Mouse (Mus musculus): ENCODE data around the gene Ggcx. TPM values are rescaled to one million over a fixed set of nuclear protein-coding genes. Genes with fewer than 3 reads are reported as not detected.

Gene Ggcx
- polyA plus RNA-seq, 1 experiment from 2014 or later: 15.3 TPM

- no peaks in the 10 kb centered on the region for H3K9me3 ChIP-seq (replicated peaks)
- peaks cover 28% of the 10 kb centered on the region for H3K27me3 ChIP-seq (ENCODE audit: low read depth, poor library complexity, severe bottlenecking)
- H3K4me1 ChIP-seq: peaks cover 26% of the 10 kb centered on the region
- peak; percentile 59 for DNase-seq (ENCODE audit: low spot score)
- no peaks in the 10 kb centered on the region for H3K36me3 ChIP-seq
- H3K27ac ChIP-seq (replicated peaks): peak within 1 kb of the TSS; percentile 83
- peak within 1 kb of the TSS; percentile 56 for H3K4me3 ChIP-seq
- WGBS: 2% methylated on average over 33 of the region's 33 CpGs
Observed at GRCm38 (mm10) chr6:72389941-72390771, 24.0 kb upstream of the Ggcx start, which contains the start of gene Vamp8. TSS of gene Vamp8 (minus strand) at chr6:72390703.

GRCm38 (mm10) chr6:72390795-72391521, 23.1 kb upstream of the Ggcx start:
- peak overlapping the region; percentile 83 for H3K27ac ChIP-seq (replicated peaks)
- H3K36me3 ChIP-seq: no peaks in the 10 kb centered on the region
- peak overlapping the region; percentile 56 for H3K4me3 ChIP-seq
- DNase-seq (ENCODE audit: low spot score): peak; percentile 52
- 11% methylated on average over 12 of the region's 12 CpGs for whole genome bisulfite sequencing
- peaks cover 30% of the 10 kb centered on the region for H3K27me3 ChIP-seq (ENCODE audit: low read depth, poor library complexity, severe bottlenecking)
- no peaks in the 10 kb centered on the region for H3K9me3 ChIP-seq (replicated peaks)
- peaks cover 26% of the 10 kb centered on the region for H3K4me1 ChIP-seq

GRCm38 (mm10) chr6:72392341-72392740, 21.8 kb upstream of the Ggcx start:
- H3K27me3 ChIP-seq (ENCODE audit: low read depth, poor library complexity, severe bottlenecking): peaks cover 30% of the 10 kb centered on the region
- H3K4me1 ChIP-seq: peaks cover 26% of the 10 kb centered on the region
- DNase-seq (ENCODE audit: low spot score): no peak
- no peaks in the 10 kb centered on the region for H3K36me3 ChIP-seq
- H3K4me3 ChIP-seq: no peak overlapping the region
- WGBS: 86% methylated on average over 5 of the region's 5 CpGs
- H3K9me3 ChIP-seq (replicated peaks): no peaks in the 10 kb centered on the region
- H3K27ac ChIP-seq (replicated peaks): no peak overlapping the region

- WGBS: 83% methylated on average over 10 of the region's 10 CpGs
- no peak for DNase-seq (ENCODE audit: low spot score)
- peaks cover 6% of the 10 kb centered on the region; the same call in 1 of the 2 replicates for H3K4me1 ChIP-seq
- H3K4me3 ChIP-seq: no peak overlapping the region
- H3K36me3 ChIP-seq: no peaks in the 10 kb centered on the region
- H3K27me3 ChIP-seq (ENCODE audit: low read depth, poor library complexity, severe bottlenecking): peaks cover 4% of the 10 kb centered on the region; the same call in 1 of the 2 replicates
- H3K27ac ChIP-seq (replicated peaks): no peak overlapping the region
- H3K9me3 ChIP-seq (replicated peaks): no peaks in the 10 kb centered on the region
Observed at GRCm38 (mm10) chr6:72396837-72397251, 17.3 kb upstream of the Ggcx start.

- peak; percentile 39 for DNase-seq (ENCODE audit: low spot score)
- 46% methylated on average over 2 of the region's 2 CpGs for WGBS
Observed at GRCm38 (mm10) chr6:72399967-72400366, 14.1 kb upstream of the Ggcx start.

GRCm38 (mm10) chr6:72401875-72402274, 12.2 kb upstream of the Ggcx start:
- Histone ChIP-seq H3K4me1 (peaks cover 3% of the 10 kb centered on the region; the same call in 1 of the 2 replicates), H3K27ac (replicated peaks) (no peak overlapping the region), H3K9me3 (replicated peaks) (no peaks in the 10 kb centered on the region), H3K36me3 (no peaks in the 10 kb centered on the region), H3K27me3 (ENCODE audit: low read depth, poor library complexity, severe bottlenecking) (no peaks in the 10 kb centered on the region; the same call in 1 of the 2 replicates), H3K4me3 (no peak overlapping the region)
- DNase-seq (ENCODE audit: low spot score): peak; percentile 68
- WGBS: 24% methylated on average over 7 of the region's 7 CpGs

More at GRCm38 (mm10) chr6:72399967-72400366, 14.1 kb upstream of the Ggcx start:
- H3K4me1 ChIP-seq: peaks cover 3% of the 10 kb centered on the region; the same call in 1 of the 2 replicates
- H3K9me3 ChIP-seq (replicated peaks): no peaks in the 10 kb centered on the region
- H3K27ac ChIP-seq (replicated peaks): no peak overlapping the region
- no peak overlapping the region for H3K4me3 ChIP-seq
- H3K36me3 ChIP-seq: no peaks in the 10 kb centered on the region
- peaks cover 4% of the 10 kb centered on the region; the same call in 1 of the 2 replicates for H3K27me3 ChIP-seq (ENCODE audit: low read depth, poor library complexity, severe bottlenecking)

- H3K9me3 ChIP-seq (replicated peaks): no peaks in the 10 kb centered on the region
- H3K4me3 ChIP-seq: no peak overlapping the region
- H3K36me3 ChIP-seq: no peaks in the 10 kb centered on the region
- 84% methylated on average over 7 of the region's 7 CpGs for WGBS
- no peak for DNase-seq (ENCODE audit: low spot score)
- no peaks in the 10 kb centered on the region for H3K4me1 ChIP-seq
- H3K27me3 ChIP-seq (ENCODE audit: low read depth, poor library complexity, severe bottlenecking): no peaks in the 10 kb centered on the region
- H3K27ac ChIP-seq (replicated peaks): no peak overlapping the region
Observed at GRCm38 (mm10) chr6:72405356-72405755, 8.8 kb upstream of the Ggcx start.

- H3K27ac ChIP-seq (replicated peaks): no peak overlapping the region
- 2% methylated on average over 5 of the region's 5 CpGs for WGBS
- no peaks in the 10 kb centered on the region for H3K27me3 ChIP-seq (ENCODE audit: low read depth, poor library complexity, severe bottlenecking)
- no peak overlapping the region for H3K4me3 ChIP-seq
- DNase-seq (ENCODE audit: low spot score): peak; percentile 87
- H3K36me3 ChIP-seq: no peaks in the 10 kb centered on the region
- H3K9me3 ChIP-seq (replicated peaks): no peaks in the 10 kb centered on the region
- H3K4me1 ChIP-seq: no peaks in the 10 kb centered on the region
Observed at GRCm38 (mm10) chr6:72407119-72407518, 7.0 kb upstream of the Ggcx start.

- H3K4me3 ChIP-seq: no peak overlapping the region
- no peaks in the 10 kb centered on the region for H3K27me3 ChIP-seq (ENCODE audit: low read depth, poor library complexity, severe bottlenecking)
- peaks cover 10% of the 10 kb centered on the region for H3K4me1 ChIP-seq
- DNase-seq (ENCODE audit: low spot score): peak; percentile 62
- no peaks in the 10 kb centered on the region for H3K9me3 ChIP-seq (replicated peaks)
- WGBS: 23% methylated on average over 3 of the region's 3 CpGs
- no peak overlapping the region for H3K27ac ChIP-seq (replicated peaks)
- H3K36me3 ChIP-seq: no peaks in the 10 kb centered on the region
Observed at GRCm38 (mm10) chr6:72409567-72409966, 4.5 kb upstream of the Ggcx start.

GRCm38 (mm10) chr6:72410003-72410402, 4.1 kb upstream of the Ggcx start:
- H3K9me3 ChIP-seq (replicated peaks): no peaks in the 10 kb centered on the region
- no peaks in the 10 kb centered on the region for H3K27me3 ChIP-seq (ENCODE audit: low read depth, poor library complexity, severe bottlenecking)
- WGBS: 23% methylated on average over 1 of the region's 1 CpGs
- peaks cover 14% of the 10 kb centered on the region for H3K4me1 ChIP-seq
- no peak overlapping the region for H3K27ac ChIP-seq (replicated peaks)
- no peak for DNase-seq (ENCODE audit: low spot score)
- no peaks in the 10 kb centered on the region for H3K36me3 ChIP-seq
- H3K4me3 ChIP-seq: no peak overlapping the region

GRCm38 (mm10) chr6:72410518-72410917, 3.6 kb upstream of the Ggcx start:
- Histone ChIP-seq H3K27ac (replicated peaks) (no peak overlapping the region), H3K9me3 (replicated peaks) (no peaks in the 10 kb centered on the region), H3K27me3 (ENCODE audit: low read depth, poor library complexity, severe bottlenecking) (no peaks in the 10 kb centered on the region), H3K4me3 (no peak overlapping the region), H3K4me1 (peaks cover 17% of the 10 kb centered on the region), H3K36me3 (no peaks in the 10 kb centered on the region)
- WGBS: 86% methylated on average over 7 of the region's 7 CpGs
- DNase-seq (ENCODE audit: low spot score): no peak

GRCm38 (mm10) chr6:72415181-72415580, 1.1 kb downstream of the Ggcx start:
- 87% methylated on average over 5 of the region's 5 CpGs for WGBS
- Histone ChIP-seq H3K4me1 (peaks cover 17% of the 10 kb centered on the region), H3K27ac (replicated peaks) (no peak overlapping the region), H3K36me3 (peaks cover 24% of the 10 kb centered on the region), H3K27me3 (ENCODE audit: low read depth, poor library complexity, severe bottlenecking) (no peaks in the 10 kb centered on the region), H3K4me3 (peak overlapping the region; percentile 93), H3K9me3 (replicated peaks) (no peaks in the 10 kb centered on the region)
- DNase-seq (ENCODE audit: low spot score): no peak
